Mouse (Mus musculus) forebrain, embryonic 12.5 days (tissue): ENCODE measurements at regions not wholly inside any gene's neighbourhood (a gene's known extent, or its start where the extent isn't known, plus 50 kb on each side); places are given as distances from the start of the nearest gene placed in this dataset.
A peak's percentile ranks its signal among the peaks of the same experiment; 100 is the strongest.
"Not testable (repeated sequence)": the region's sequence is repeated elsewhere in the genome, so short reads cannot be mapped to it uniquely, and the experiment has no call there.

Experiments
- ATAC-seq: fragments of 200-750 bp; cut with Nextera tagmentation; 2 replicates; pipeline ENCODE4 v1.8.0; 2017; ENCODE audit warnings: moderate TSS enrichment; ENCODE audit not compliant: low FRiP score
- H3K27ac ChIP-seq: fragments of 300-500 bp; sonication (generic); 2 replicates; pipeline ENCODE4 v1.5.1; 2016; ENCODE audit warnings: mild to moderate bottlenecking
- H3K27me3 ChIP-seq: fragments of 300-500 bp; sonication (generic); 2 replicates; pipeline ENCODE4 v1.6.1; 2016; ENCODE audit warnings: mild to moderate bottlenecking
- H3K36me3 ChIP-seq: fragments of 300-500 bp; sonication (generic); replicated peaks from 2 replicates; pipeline ENCODE4 v1.6.1; 2016; ENCODE audit warnings: mild to moderate bottlenecking
- H3K4me1 ChIP-seq: fragments of 300-500 bp; sonication (generic); 2 replicates; pipeline ENCODE4 v1.6.1; 2016
- H3K4me2 ChIP-seq: fragments of 300-500 bp; sonication (generic); 2 replicates; pipeline ENCODE4 v1.6.1; 2016; ENCODE audit warnings: mild to moderate bottlenecking, moderate library complexity
- H3K4me3 ChIP-seq: fragments of 300-500 bp; sonication (generic); replicated peaks from 2 replicates; pipeline ENCODE4 v1.5.1; 2016; ENCODE audit warnings: mild to moderate bottlenecking
- H3K9ac ChIP-seq: fragments of 300-500 bp; sonication (generic); 2 replicates; pipeline ENCODE4 v1.6.1; 2016; ENCODE audit warnings: mild to moderate bottlenecking
- H3K9me3 ChIP-seq: fragments of 300-500 bp; sonication (generic); 2 replicates; pipeline ENCODE4 v1.6.1; 2016
- WGBS: fragments of 180-500 bp; shearing (Covaris S2); methylation state at CpG from one replicate; pipeline ENCODE4 v1.1.7; 2016; 5-methylcytosine and 5-hydroxymethylcytosine counted together

GRCm38 (mm10) chr16:42586196-42586595, 245.7 kb upstream of the Gap43 start:
- Histone ChIP-seq H3K36me3 (no peaks in the 10 kb centered on the region), H3K27ac (no peak overlapping the region), H3K9me3 (no peaks in the 10 kb centered on the region), H3K4me2 (no peak overlapping the region), H3K4me3 (no peak overlapping the region), H3K9ac (no peak overlapping the region), H3K4me1 (no peaks in the 10 kb centered on the region), H3K27me3 (no peaks in the 10 kb centered on the region)
- no peak for ATAC-seq

- H3K4me3 ChIP-seq, result peak overlapping the region; percentile 12; the same call in 1 of the 2 replicates
These were observed 235.1 kb upstream of the Gap43 start for GRCm38 (mm10) chr16:42575517-42575946.

GRCm38 (mm10) chr16:42574978-42575377, 234.5 kb upstream of the Gap43 start:
- Histone ChIP-seq H3K9ac (no peak overlapping the region), H3K27ac (peak overlapping the region; percentile 68), H3K4me1 (peaks cover 17% of the 10 kb centered on the region), H3K9me3 (no peaks in the 10 kb centered on the region), H3K4me2 (no peak overlapping the region), H3K36me3 (no peaks in the 10 kb centered on the region), H3K27me3 (no peaks in the 10 kb centered on the region), H3K4me3 (no peak overlapping the region)
- peak; percentile 27 for ATAC-seq
- 4% methylated on average over 1 of the region's 1 CpGs for WGBS

More at GRCm38 (mm10) chr16:42575517-42575946, 235.1 kb upstream of the Gap43 start:
- Histone ChIP-seq H3K4me2 (peak overlapping the region; percentile 44), H3K9ac (no peak overlapping the region), H3K27me3 (no peaks in the 10 kb centered on the region), H3K27ac (peak overlapping the region; percentile 68), H3K36me3 (no peaks in the 10 kb centered on the region), H3K4me1 (peaks cover 17% of the 10 kb centered on the region), H3K9me3 (no peaks in the 10 kb centered on the region)
- WGBS, result under 1% methylated on average over 7 of the region's 7 CpGs
- peak; percentile 95 for ATAC-seq

GRCm38 (mm10) chr16:42570246-42570996, 230.0 kb upstream of the Gap43 start:
- Histone ChIP-seq H3K4me3 (no peak overlapping the region), H3K4me1 (peaks cover 6% of the 10 kb centered on the region), H3K4me2 (no peak overlapping the region), H3K36me3 (no peaks in the 10 kb centered on the region), H3K9ac (no peak overlapping the region), H3K27me3 (no peaks in the 10 kb centered on the region), H3K9me3 (no peaks in the 10 kb centered on the region), H3K27ac (no peak overlapping the region)
- peak; percentile 39; the same call in 1 of the 2 replicates for ATAC-seq
- WGBS, result 64% methylated on average over 6 of the region's 6 CpGs

GRCm38 (mm10) chr16:42569335-42569734, 228.9 kb upstream of the Gap43 start:
- Histone ChIP-seq H3K9me3 (no peaks in the 10 kb centered on the region), H3K27ac (no peak overlapping the region), H3K4me2 (no peak overlapping the region), H3K27me3 (no peaks in the 10 kb centered on the region), H3K4me1 (no peaks in the 10 kb centered on the region), H3K4me3 (no peak overlapping the region), H3K9ac (no peak overlapping the region), H3K36me3 (no peaks in the 10 kb centered on the region)
- no peak for ATAC-seq
- 83% methylated on average over 2 of the region's 2 CpGs for WGBS

GRCm38 (mm10) chr16:42549591-42549990, 209.1 kb upstream of the Gap43 start:
- H3K4me2 ChIP-seq, result no peak overlapping the region
- no peaks in the 10 kb centered on the region for H3K27me3 ChIP-seq
- H3K4me3 ChIP-seq, result no peak overlapping the region
- no peak overlapping the region for H3K9ac ChIP-seq
- no peaks in the 10 kb centered on the region for H3K36me3 ChIP-seq
- 33% methylated on average over 1 of the region's 1 CpGs for WGBS
- peaks cover 17% of the 10 kb centered on the region for H3K4me1 ChIP-seq
- H3K9me3 ChIP-seq, result no peaks in the 10 kb centered on the region
- H3K27ac ChIP-seq, result no peak overlapping the region
- ATAC-seq, result no peak

GRCm38 (mm10) chr16:42546229-42547163, 206.0 kb upstream of the Gap43 start:
- peak; percentile 87 for ATAC-seq
- Histone ChIP-seq H3K4me2 (no peak overlapping the region; the same call in 1 of the 2 replicates), H3K27me3 (no peaks in the 10 kb centered on the region), H3K36me3 (no peaks in the 10 kb centered on the region), H3K9ac (no peak overlapping the region), H3K4me1 (peaks cover 17% of the 10 kb centered on the region), H3K27ac (peak overlapping the region; percentile 47; the same call in 1 of the 2 replicates), H3K4me3 (no peak overlapping the region), H3K9me3 (no peaks in the 10 kb centered on the region)
- 43% methylated on average over 14 of the region's 14 CpGs for WGBS

GRCm38 (mm10) chr16:42517321-42517720, 176.9 kb upstream of the Gap43 start:
- Histone ChIP-seq H3K27me3 (no peaks in the 10 kb centered on the region), H3K4me2 (no peak overlapping the region), H3K9ac (no peak overlapping the region), H3K4me3 (no peak overlapping the region), H3K36me3 (no peaks in the 10 kb centered on the region), H3K27ac (no peak overlapping the region), H3K4me1 (no peaks in the 10 kb centered on the region), H3K9me3 (no peaks in the 10 kb centered on the region)
- no peak for ATAC-seq
- 82% methylated on average over 4 of the region's 4 CpGs for WGBS

GRCm38 (mm10) chr16:42515929-42516328, 175.5 kb upstream of the Gap43 start:
- no peak overlapping the region for H3K4me2 ChIP-seq

GRCm38 (mm10) chr16:42505107-42505506, 164.7 kb upstream of the Gap43 start:
- H3K4me1 ChIP-seq, result no peaks in the 10 kb centered on the region
- no peak for ATAC-seq
- 67% methylated on average over 9 of the region's 9 CpGs for WGBS
- H3K9ac ChIP-seq, result no peak overlapping the region
- no peak overlapping the region for H3K27ac ChIP-seq
- no peak overlapping the region for H3K4me3 ChIP-seq
- no peaks in the 10 kb centered on the region for H3K9me3 ChIP-seq
- no peaks in the 10 kb centered on the region for H3K27me3 ChIP-seq
- H3K36me3 ChIP-seq, result no peaks in the 10 kb centered on the region
- no peak overlapping the region for H3K4me2 ChIP-seq

More at GRCm38 (mm10) chr16:42515929-42516328, 175.5 kb upstream of the Gap43 start:
- H3K27ac ChIP-seq, result no peak overlapping the region
- no peaks in the 10 kb centered on the region for H3K4me1 ChIP-seq
- no peak overlapping the region for H3K9ac ChIP-seq
- no peaks in the 10 kb centered on the region for H3K36me3 ChIP-seq
- H3K4me3 ChIP-seq, result no peak overlapping the region
- WGBS, result 85% methylated on average over 3 of the region's 3 CpGs
- no peaks in the 10 kb centered on the region for H3K27me3 ChIP-seq
- no peaks in the 10 kb centered on the region for H3K9me3 ChIP-seq
- no peak for ATAC-seq

GRCm38 (mm10) chr16:42501713-42502112, 161.3 kb upstream of the Gap43 start:
- Histone ChIP-seq H3K27ac (no peak overlapping the region), H3K36me3 (no peaks in the 10 kb centered on the region), H3K4me2 (no peak overlapping the region), H3K27me3 (no peaks in the 10 kb centered on the region), H3K9me3 (no peaks in the 10 kb centered on the region), H3K4me3 (no peak overlapping the region), H3K4me1 (no peaks in the 10 kb centered on the region), H3K9ac (no peak overlapping the region)
- ATAC-seq, result no peak
- WGBS, result 93% methylated on average over 2 of the region's 2 CpGs

- H3K4me3 ChIP-seq, H3K27ac ChIP-seq: not testable (repeated sequence)
- WGBS, result 33% methylated on average over 3 of the region's 3 CpGs
These were observed 160.7 kb upstream of the Gap43 start for GRCm38 (mm10) chr16:42501109-42501508.

More at GRCm38 (mm10) chr16:42501109-42501508, 160.7 kb upstream of the Gap43 start:
- H3K36me3 ChIP-seq, H3K27me3 ChIP-seq, H3K9me3 ChIP-seq, H3K9ac ChIP-seq, H3K4me1 ChIP-seq, ATAC-seq, H3K4me2 ChIP-seq: not testable (repeated sequence)
